Mouse (Mus musculus): ENCODE data around the gene Tmem202.

Tmem202 gene

GRCm38 (mm10) chr9:59539441-59540137 lies at the start of gene Tmem202, which contains the start of gene Hexa:
TSS of gene Tmem202 (minus strand) at chr9:59539847.
TSS of gene Hexa (plus strand) at chr9:59539540.
- DNase-seq: peak; percentile 81 to 83

- DNase-seq: peak in 1 of 2 experiments; percentile 19
Measured at GRCm38 (mm10) chr9:59588710-59589671, 49.3 kb upstream of the Tmem202 start.

DNA sequence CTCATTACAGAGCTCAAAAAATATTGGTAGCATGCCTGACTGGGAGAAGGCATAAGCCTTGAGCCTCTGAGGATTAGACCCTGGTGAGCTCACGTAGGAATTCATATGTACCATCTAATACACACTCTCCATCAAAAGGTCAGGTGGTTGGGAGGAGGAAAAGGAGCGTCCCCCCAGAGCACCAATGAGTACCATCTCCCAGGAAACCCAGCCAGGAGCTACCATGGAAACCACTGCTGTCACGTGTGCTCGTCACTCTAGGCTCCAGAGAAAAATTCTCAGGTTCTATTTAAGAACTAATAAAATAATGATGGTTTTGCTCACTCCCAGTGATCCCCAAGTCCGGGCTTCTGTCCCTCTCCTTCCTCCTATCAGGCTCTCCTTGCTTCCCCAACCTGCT lies 48.6 kb upstream of the Tmem202 start:
- no peak for DNase-seq

DNA sequence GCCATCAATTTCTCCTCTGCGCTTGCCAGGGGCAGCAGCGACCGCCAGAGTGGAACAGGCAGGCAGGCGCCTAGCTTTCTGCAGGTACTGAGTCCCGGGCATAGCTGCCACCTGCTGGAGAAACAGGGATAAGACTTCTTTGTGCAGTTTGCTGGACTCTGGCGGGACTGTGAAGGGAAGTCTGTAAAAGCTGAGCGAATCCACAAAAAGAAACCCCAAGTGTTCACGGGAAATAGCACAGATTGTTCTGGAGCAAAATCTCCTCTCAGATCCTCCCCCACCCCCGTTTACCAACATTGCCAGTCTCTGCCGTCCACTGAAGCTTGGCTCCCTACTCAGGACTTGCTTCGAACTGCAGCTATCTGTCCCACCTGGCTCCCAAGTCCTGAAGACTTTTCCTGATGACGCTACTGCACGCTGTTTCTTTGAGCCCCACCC lies 45.2 kb upstream of the Tmem202 start:
- peak; percentile 79 to 84 for DNase-seq

GRCm38 (mm10) chr9:59578505-59578867 lies 38.8 kb upstream of the Tmem202 start:
- peak in 1 of 2 experiments; percentile 41 for DNase-seq

GRCm38 (mm10) chr9:59577844-59578504 lies 38.3 kb upstream of the Tmem202 start, which contains the start of gene Celf6:
TSS of gene Celf6 (plus strand) at chr9:59577917.
- DNase-seq: peak; percentile 92 to 96

GRCm38 (mm10) chr9:59577401-59577800 lies 37.8 kb upstream of the Tmem202 start:
- DNase-seq: no peak

GRCm38 (mm10) chr9:59571852-59572251 lies 32.2 kb upstream of the Tmem202 start:
- DNase-seq: no peak

DNA sequence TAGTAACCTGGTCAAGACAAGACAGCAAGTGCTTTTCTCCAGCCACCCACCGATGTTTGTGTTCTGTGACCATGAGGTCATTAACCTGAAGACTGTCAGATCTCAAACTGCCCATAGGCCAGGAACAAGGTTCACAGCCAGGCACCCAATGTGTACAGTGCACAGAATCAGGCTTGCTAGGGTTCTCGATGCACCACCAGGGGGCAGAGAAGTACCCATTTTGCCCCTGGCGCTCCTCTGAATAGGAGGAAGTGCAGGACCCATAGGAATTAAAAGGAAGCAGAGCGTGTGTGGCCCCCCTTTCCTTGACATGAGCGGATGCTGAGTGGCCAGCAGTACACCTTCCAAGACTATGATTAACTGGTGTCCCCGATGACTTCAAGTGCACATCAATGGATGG lies 27.5 kb upstream of the Tmem202 start:
- peak; percentile 58 to 65 for DNase-seq

DNA sequence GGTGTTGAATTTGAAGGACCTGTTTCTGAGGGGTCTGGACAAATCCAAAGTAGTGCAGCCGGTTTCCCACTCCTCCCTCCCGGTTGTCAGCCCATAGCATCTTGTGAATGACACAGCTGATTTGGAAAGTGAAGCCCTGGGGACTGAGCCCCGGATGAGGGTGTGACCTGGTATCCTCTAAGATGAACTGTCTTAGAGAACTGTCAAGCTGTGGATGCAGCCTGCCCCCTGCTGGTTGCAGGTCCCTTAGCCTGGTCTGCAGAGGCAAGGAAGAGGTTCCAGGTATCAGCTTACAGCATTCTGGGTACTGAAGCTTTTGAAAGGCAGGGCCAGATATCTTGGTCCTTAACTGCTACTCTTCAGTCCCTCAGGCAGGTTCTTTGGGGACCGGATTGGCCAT lies 26.0 kb upstream of the Tmem202 start:
- peak; percentile 72 for DNase-seq

GRCm38 (mm10) chr9:59553719-59554118 lies 14.1 kb upstream of the Tmem202 start:
- no peak for DNase-seq

DNA sequence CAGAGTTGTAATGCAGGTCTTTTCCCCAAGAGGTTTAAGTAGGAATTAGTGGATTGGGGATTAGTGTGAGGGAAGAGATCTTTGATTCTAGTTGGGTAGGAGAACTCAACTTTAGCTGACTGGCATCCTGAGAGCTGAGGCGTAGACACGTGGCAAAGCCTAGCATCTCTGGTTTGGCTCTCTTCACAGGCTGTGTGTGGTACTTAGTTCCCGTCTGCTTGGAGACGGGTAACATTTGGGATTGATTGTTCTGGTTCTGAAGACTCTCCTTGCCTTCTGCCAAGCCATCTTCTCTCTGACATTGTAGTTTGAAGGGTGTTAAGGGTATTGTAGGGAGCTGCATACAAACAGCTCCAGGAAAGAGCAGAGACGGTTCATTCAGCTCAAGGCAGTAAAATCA lies 13.0 kb upstream of the Tmem202 start:
- no peak for DNase-seq

- DNase-seq: no peak
Measured at GRCm38 (mm10) chr9:59551620-59552031, 12.0 kb upstream of the Tmem202 start.

DNA sequence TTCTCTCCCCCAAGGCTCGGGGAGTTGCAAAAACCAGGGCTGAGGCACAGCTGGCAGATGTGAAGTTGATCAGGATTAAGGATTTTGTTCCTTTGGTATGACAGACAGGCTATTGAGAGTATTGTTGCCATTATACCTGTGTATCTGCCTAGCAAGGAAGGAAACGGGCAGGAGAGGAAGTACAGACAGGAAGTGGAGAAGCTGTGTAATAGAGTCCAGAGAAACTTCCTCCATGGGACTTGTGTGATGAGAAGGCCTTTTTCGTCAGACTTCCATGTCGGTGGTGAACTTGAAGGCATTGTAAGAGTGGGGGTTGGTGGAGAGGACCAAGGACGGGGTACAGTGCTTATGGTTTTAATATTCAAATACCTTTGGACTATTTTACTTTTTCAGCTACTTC lies 11.4 kb upstream of the Tmem202 start:
- DNase-seq: no peak

GRCm38 (mm10) chr9:59550077-59550476 lies 10.4 kb upstream of the Tmem202 start:
- DNase-seq: no peak

- DNase-seq: no peak
Measured at GRCm38 (mm10) chr9:59548961-59549487, 9.4 kb upstream of the Tmem202 start.

- DNase-seq: no peak
Measured at GRCm38 (mm10) chr9:59547869-59548268, 8.2 kb upstream of the Tmem202 start.

GRCm38 (mm10) chr9:59544739-59545138 lies 5.1 kb upstream of the Tmem202 start:
- no peak for DNase-seq

GRCm38 (mm10) chr9:59542766-59543324 lies 3.2 kb upstream of the Tmem202 start:
- no peak for DNase-seq

DNA sequence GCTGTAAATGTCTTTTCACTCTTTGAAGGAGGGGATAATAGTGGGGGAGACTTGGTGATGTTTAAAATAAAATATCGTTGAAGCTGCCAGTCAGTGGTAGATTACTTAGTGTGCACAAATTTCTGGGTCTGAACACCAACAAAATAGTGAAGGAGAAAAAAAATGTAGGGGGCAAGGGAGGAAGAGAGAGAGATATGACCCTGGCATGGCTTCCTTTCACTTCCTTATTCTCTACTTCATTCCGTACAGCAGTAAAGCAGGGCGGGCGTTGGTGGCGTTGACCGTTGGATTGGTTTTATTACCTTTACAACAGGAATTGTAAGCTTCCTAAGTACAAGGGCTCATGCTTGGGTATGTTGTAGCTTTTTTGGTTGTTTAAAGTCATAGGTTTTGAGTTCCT lies 2.0 kb upstream of the Tmem202 start:
- no peak for DNase-seq

DNA sequence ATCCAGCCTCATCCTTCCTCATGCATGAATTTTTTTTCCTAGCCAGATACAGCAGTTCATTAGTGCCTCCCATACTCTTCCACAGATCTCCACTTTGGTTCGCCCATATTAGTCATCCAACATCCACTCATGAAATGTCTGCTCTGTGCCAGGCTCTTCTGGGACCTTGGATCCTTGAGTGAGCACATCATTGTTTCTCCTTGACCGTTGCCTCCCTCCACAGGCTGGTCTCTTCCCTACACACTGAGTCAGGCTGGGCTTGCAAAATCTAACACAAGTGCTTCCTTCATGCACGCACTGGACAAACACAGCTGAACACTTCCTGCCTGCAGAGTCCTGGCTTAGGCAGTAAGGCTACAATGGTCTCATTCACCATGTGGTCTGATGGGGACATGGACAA lies 2.0 kb downstream of the Tmem202 start:
- DNase-seq: no peak

DNA sequence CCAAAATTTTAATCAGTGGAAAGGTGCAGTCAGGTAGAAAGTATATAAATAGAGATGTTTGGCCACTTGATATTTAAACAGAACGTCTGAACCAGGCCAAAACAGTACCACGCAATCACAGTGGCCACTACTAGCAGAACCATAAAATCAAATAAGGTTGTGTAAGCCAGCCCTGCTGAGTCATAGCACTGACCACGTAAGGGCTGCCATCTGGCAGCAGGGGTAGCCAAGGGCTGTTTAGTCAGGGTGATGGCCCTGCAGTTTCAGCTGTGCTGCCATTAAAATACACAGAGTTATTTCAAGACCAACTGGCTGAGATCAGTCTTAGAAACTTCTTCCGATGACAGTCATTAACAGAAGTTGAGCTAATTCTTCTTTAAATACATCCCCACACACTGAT lies 5.8 kb downstream of the Tmem202 start:
- peak; percentile 76 to 85 for DNase-seq

GRCm38 (mm10) chr9:59533422-59533821 lies 6.2 kb downstream of the Tmem202 start:
- DNase-seq: peak in 1 of 2 experiments; percentile 22

All from cerebellum, adult 18-20 months (tissue).